Mouse (Mus musculus) frontal cortex, adult 2 months (tissue): Measurements from ENCODE around the gene Kcna5. TPM values are rescaled to one million over a fixed set of nuclear protein-coding genes. Genes with fewer than 3 reads are reported as not detected.

Experiments
- DNase-seq, 2 experiments: peaks; one replicate each; pipeline ENCODE4 v3.0.0; 2022; ENCODE audit warnings: low spot score in 1 of 2; ENCODE audit errors: extremely low spot score in 1 of 2
- polyA plus RNA-seq: library from polyadenylated mRNA; depleted of rRNA; stranded (reverse); fragments of >200 nt; gene quantifications from 2 replicates; pipeline ENCODE4 v1.2.3, GENCODE M21; 2012; rRNA removed

Kcna5 gene
- 5.4 and 6.3 TPM in 2 replicates for polyA plus RNA-seq

DNA sequence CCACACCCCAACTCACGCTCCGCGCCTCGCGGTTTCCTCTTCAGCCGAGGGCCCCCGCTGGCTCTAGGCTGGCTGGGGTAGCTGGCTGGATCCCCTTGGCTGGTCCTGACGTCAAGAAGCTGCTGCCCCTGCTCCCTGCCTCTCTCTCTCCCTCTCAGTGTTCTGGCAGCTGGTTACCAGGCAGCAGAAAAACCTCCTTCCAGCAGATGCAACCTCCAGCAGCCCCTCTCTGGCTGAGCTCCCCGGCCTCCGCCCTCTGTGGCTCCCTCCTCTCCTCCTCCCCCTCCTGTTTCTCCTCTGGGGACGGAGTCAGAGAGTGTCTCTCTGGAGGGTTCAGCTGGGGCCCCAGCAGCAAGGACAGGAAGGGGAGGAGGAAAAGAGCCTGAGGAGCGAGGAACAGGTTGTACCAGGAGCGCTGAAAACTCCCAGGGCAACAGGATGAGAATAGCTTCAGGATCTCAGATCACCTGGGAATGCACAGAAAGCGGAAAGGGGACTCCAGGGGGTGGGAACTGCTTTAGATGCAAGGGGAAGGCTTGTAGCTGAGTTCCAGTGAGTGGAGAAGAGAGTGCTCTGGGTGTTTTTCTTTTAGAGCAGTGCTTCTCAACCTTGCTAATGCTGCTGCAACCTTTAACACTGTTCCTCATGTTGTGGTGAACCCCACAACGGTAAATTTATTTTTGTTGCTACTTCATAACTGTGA lies at the start of gene Kcna5:
TSS of gene Kcna5 (minus strand) at position 205 of the 703 bp plus-strand sequence.
- peak in 1 of 2 experiments; percentile 37 for DNase-seq

DNA sequence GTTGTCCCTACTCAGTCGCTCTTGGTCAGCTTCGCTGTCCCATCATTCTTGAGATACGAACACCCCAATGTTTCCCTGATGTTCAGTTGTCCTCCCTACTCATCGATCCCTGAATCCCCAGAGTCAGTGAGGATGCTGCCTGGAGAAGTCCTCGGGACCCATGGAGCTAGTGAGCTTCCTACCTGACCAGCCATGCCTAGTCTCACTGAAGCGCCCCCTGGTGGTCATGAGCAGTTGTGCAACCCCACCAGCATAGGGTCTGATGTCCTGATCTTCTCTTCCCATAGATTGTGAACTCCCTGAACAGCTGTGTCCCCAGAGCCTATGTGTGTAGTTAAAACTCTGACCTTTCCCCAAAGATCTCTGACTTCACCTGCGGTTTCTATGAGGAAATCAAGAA lies 47.9 kb upstream of the Kcna5 start:
- DNase-seq: no peak

DNA sequence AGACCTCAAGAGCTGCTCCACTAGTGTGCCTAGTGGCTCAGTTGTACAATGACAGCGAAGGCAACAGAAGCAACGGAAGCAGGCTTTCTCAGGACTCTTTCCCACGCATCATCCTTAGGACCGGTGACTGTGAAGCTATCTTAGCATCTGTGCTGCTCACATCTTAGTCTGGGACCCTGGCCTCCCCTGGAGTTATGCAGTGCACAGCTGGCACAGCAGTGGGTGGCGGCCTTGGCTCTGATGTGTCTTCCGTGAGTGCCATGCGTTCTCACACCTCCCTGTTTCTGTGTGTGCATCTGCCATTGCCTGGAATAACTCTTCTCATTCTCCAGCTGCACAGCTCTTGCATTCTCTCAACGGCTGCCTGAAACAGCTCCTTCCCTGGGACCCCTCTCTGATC lies 46.4 kb upstream of the Kcna5 start:
- peak; percentile 67 to 74 for DNase-seq

DNA sequence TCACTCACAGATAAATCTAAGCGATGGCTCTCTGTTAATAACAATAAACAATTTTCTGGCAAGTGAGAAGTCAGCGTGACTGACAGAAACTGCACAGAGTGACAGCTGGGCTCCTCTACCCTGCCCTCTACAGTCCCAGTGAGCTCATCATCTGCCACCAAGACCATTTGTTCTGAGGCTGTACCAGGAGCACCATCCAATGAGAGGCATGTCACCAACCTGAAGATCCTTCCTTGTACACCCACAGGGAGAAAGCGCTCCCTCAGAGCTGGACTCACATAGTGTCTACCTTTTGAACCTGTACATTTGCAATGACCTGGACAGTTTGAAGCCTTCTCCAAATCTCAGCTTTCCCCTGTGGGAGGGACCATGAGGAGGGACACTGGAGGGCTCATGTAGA lies 45.4 kb upstream of the Kcna5 start:
- no peak for DNase-seq

- DNase-seq: no peak
Measured at GRCm38 (mm10) chr6:126577415-126577814, 42.2 kb upstream of the Kcna5 start.

GRCm38 (mm10) chr6:126576566-126576965 lies 41.4 kb upstream of the Kcna5 start:
- DNase-seq: no peak

DNA sequence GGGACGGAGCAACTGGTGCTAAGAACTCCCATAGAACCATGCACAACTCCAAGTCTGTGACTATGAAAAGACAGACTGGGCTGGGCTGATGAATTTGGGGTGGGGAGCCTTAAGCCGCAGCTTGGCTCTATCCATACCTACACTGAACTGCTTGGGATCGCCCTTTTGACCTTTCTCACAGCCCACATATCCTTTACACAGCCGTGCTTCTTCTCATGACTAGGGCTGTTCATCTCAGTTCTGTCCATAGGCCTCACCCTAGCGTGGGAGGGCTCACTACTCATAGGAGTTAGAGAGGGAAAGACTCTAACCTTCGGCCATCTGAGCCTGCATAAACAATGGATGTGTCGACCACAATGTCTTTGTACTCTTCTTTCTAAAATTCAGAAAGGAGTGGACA lies 39.6 kb upstream of the Kcna5 start:
- DNase-seq: no peak

DNA sequence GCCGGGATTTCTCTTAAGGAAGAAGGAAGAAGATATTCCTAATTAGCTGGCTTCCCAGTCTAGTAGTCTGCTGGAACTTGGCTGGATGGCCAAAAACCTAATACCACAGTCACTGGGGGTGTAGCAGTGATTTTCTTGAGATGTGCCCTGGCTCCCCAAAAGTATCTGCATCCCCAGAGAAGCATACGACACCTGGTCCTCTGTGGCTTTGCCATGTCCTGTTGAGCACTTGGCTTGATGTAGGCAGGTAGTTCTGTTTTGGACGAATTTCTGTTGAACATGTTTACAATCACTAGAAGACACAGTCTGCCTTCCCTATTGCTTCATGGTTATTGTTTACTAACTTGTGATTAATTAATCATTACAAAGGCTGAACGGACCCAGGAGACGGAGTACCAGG lies 37.8 kb upstream of the Kcna5 start:
- DNase-seq: no peak

GRCm38 (mm10) chr6:126569809-126570208 lies 34.6 kb upstream of the Kcna5 start:
- DNase-seq: peak; percentile 82 to 87

DNA sequence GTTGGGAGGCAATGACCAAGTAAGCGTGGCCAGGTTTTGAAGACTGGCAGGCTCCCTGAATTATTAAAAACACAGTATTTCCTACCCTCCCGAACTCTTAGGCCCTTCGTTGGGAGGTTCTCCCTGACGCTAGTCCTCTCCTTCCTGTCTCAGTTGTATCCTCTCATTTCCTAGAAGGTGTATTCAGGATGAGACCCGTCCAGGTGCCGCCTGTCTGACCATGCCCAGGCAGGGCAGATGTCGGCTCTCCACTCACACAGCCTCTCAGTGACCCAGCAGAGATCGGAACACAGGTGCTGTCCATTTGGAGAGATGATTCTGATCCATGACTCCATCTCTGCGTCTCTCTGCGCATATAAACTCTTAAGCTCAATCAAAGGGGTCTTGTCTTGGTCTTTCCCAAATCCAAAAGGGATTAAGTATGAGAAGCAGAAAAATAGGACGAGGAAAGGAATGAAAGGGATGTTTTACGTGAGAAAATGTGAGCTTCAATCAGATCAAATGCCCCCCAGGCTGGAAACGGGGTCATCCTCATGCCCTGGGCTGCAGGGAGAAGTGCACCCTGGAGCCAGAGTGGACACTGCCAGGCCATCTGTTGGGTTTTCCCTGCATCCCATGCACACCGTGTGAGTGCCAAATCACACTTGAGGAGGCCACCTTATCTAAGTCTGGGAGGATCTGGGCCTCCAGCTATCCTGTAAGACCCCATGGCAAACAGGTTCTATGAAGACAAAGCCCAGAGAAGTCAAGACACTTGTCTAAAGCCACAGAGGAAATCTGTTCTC lies 33.0 kb upstream of the Kcna5 start:
- DNase-seq: no peak

GRCm38 (mm10) chr6:126567326-126567725 lies 32.1 kb upstream of the Kcna5 start:
- peak in 1 of 2 experiments; percentile 67 for DNase-seq

DNA sequence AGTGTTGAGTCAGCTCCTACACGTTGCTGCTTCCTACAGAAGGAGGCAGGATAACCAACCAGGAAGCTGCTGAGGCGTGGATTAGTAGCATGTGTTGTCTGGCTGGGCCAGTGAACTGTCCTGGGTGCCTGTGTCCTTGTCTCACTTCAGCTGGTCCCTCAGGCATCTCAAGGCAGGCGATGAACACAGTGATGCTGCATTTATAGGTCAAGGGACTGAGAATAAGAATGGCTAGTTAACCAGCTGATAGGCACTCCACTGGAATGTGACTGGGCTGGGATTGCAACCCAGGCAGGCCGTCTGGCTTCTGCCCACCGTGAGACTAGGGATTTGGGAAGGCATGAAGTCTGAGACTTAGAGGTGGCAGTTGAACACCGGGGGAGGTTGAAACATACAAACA lies 29.2 kb upstream of the Kcna5 start:
- no peak for DNase-seq

DNA sequence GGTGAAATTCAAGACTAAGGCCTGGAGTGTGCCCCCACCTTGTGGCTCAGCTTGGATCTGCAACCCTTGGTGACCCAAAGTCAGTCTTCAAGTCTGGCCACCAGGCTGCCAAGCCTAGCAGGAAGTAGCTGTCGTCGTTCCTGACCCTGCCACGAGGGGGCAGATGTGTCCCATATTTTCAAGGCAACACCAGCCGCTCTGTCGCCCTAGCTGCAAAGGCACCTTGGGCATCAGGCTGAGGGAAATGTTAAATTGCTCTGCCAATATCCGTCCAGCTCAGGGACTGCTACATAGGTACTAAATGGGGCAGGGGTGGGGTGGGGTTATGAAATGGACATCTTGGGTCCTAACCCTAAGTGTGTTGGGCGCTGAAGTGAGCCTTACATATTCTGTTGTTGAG lies 28.7 kb upstream of the Kcna5 start:
- peak; percentile 76 to 96 for DNase-seq

GRCm38 (mm10) chr6:126561702-126562101 lies 26.5 kb upstream of the Kcna5 start:
- no peak for DNase-seq

DNA sequence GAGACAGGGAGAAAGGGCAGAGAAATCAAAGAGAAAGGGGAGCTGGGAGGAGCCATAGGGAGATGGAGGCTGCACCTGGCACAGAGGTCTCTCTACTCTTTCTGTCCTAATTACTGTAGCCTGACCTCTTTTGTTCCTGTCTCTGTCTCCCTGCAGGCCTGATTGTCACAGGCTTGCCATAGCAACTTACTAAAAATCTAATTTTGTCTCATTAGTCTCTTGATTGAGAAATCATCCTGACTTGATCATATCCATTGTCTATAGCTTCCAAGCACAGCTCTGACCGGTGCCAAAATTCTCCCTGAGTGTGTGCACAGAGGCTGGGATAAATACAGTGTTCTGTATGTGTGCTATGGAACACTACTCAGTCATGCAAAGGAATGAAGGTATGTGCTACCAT lies 25.5 kb upstream of the Kcna5 start:
- no peak for DNase-seq

- no peak for DNase-seq
Measured at GRCm38 (mm10) chr6:126560036-126560435, 24.8 kb upstream of the Kcna5 start.

DNA sequence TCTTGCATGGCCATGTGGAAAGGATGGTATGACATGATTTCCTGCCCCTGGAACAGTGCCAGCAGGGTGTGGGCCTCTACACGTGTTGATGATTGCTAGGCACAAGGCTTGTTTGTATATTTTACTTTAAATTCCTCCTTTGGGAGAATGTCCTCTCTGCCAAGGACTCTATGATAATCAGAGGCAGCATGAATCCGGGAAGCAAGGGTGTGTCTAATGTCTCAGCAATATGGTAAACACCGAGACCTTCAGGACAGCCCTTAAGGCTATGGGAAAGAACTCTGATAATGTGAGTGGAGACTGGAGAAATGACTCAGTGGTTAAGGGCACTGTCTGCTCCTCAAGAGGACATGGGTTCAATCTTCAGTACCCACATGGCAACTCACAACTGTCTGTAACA lies 23.1 kb upstream of the Kcna5 start:
- DNase-seq: no peak

GRCm38 (mm10) chr6:126553812-126554211 lies 18.6 kb upstream of the Kcna5 start:
- DNase-seq: peak; percentile 40 to 79

DNA sequence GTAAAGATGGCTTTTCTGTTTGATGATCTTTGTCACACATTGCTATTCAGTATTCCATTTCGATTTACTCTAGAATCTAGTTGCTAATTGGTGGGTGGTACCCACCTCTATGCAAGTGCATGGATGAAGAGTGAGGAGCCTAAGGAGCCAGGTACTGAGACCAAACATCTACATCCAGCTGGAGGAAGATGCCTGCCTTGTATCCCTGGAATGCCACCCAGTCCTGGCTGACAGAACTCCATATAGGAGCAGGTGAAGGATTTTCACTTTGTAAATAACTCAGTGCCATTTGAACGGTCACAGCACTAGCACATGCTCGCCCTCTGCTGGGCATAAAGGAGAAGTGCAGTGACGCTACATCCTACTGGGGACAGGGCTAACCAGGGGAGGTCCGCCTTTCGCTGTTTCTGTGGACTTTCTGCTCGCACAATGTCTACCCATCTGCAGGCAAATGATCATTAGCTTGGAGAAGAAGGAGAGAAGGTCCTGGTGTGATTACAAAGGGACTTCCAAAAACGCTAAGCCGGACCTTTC lies 16.7 kb upstream of the Kcna5 start:
- DNase-seq: peak in 1 of 2 experiments; percentile 74

DNA sequence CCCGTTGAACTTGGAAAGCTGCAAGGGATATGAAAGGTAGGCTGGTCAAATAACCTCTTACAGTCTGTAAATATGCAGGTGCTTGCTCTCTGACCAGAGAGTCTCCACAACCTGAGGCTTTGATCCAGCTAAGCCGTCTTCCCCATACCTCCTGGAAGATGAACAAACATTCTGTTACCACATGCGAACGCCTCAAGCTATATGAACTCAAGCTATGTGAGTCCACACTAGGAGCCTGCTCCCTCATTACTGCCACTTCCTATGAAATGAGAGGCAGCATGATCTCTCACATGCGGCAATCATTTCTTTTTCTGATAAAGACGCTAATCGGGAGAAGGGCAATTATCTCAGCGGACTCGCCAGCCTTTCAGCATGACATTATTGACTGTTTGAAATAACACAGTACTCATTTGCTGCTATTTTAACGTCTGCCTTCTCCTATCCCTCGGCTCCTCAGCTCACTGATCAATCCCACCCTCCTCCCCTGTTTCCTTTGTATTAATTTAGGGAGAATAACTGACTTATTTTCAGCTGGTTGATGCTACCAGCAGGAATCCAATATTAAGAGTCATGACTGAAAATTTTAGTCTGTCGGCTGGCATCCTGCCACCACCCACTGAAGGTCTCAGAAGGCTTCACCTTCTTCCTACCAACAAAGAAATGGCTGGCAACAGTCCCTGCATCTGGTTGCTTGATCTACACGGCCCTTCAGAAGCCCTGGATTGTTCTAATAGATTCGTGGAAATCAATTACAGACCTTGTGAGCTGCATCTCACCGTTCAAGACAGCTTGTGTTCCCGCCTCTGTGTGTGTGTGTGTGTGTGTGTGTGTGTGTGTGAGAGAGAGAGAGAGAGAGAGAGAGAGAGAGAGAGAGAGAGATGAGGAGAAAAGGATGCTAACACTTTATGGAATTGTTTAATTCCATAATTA lies 9.2 kb upstream of the Kcna5 start:
- no peak for DNase-seq

- DNase-seq: no peak
Measured at GRCm38 (mm10) chr6:126542724-126543123, 7.5 kb upstream of the Kcna5 start.
